Mouse (Mus musculus) ovary, adult 10 weeks (tissue): ENCODE data around the gene Bloc1s3. TPM values are rescaled to one million over a fixed set of nuclear protein-coding genes. Genes with fewer than 3 reads are reported as not detected.

Experiments used
- polyA plus RNA-seq: library from polyadenylated mRNA; stranded (reverse); fragments of 350-450 nt; fragmentation: Illumina TruSeq; extraction: RNeasy Lipid Tissue Mini Kit (QIAGEN cat#74804); gene quantifications from one replicate; pipeline ENCODE4 v1.2.3, GENCODE M21; 2014

Bloc1s3 gene
- 3.2 TPM for polyA plus RNA-seq

DNA sequence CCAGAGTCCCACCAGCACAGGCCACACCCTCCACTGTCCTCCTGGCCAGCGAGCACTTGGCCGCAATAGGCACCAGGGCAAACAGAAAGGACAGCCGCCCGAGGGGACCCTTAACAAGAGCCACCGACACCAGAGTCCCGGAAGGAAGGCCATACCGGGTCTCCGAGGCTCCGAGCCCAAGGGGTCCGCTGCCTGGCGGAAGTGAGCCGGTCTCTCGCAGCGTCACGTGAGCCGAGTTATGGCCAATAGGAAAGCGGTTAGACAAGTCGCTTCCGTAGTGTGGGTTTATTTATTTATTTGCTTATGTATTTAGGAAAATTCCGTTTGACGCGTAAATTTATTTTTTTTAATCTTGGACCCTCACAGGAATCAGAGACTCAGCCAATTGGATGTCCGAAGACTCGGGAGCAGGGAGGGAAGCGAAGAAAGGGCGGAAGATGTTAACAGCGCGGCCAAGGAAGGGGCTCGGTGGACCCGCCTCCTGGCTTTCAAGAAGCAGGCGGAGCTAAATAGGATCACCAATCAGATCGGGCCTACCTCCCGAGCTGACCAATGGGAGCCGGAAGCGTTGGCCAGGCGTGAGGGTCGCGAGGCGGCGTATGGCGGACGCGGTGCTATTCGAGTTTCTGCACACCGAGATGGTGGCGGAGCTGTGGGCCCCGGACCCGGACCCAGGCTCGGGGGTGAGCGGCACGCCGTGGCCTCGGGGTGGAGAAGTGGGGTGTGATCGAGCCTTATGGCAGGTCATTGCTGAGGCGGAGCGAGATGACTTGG lies at the start of gene Bloc1s3, which contains the start of gene Trappc6a:
TSS of gene Bloc1s3 (minus strand) at position 218 of the 774 bp plus-strand sequence.
TSS of gene Trappc6a (plus strand) at position 246 of the 774 bp plus-strand sequence.

DNA sequence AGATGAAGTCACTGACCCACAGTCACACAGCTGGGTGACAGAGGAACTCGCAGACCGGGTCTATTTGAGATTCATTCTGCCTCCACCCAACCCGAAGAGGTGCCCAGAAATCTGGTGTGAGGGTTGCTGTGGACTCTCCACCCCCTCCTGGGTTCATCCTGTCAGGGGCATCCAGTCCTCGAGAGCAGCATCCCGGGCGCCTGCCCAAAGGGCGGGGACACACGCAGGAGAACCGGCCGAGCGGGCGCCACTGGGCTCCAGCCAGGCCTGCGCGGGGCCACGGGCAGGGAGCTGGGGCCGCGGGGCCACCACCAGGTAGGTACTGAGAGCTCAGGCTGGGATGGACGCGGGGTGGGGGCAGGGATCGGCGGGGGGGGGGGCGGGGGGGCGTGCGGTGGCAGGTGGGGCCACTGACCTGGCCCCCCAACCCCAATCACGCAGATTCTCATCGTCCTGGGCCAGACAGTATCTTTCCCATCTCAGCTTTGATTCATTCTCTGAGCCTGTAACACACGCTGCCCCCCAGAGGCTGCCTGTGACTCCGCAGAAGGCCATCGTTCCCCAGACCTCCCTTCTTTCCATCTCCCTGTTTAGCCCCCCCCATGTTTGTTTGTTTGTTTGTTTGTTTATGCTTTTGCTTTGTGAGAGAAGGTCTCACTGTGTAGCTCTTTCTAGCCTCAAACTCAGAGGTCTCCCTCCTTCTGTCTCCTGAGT lies 9.6 kb upstream of the Bloc1s3 start, which contains the start of gene Nkpd1:
TSS of gene Nkpd1 (plus strand) at position 187 of the 714 bp plus-strand sequence.

DNA sequence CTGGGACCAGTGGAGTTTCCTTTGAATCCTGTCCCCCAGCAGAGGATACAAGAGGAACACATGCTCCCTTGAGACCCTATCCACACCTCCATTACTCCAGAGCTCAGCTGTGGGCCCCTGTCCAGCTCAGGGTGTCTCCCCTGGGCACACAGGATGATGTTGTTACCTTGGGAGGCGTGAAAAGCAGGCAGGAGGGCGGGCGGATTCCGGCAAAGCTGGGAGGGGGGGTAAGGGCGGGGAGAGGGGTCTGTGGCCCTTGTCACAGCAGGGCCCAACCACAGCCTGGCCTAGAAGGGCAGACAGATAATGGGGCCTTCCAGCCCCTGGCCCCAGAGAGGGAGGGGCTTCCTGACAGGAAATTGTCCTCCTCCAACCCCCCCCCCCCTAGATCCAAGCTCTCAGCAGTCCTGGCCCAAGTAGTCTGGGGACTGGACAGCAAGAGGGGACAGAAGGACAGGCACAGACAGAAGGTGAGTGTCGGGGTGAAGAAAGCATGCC lies 45.2 kb downstream of the Bloc1s3 start, which contains the start of gene Exoc3l2:
TSS of gene Exoc3l2 (plus strand) at position 448 of the 498 bp plus-strand sequence.

DNA sequence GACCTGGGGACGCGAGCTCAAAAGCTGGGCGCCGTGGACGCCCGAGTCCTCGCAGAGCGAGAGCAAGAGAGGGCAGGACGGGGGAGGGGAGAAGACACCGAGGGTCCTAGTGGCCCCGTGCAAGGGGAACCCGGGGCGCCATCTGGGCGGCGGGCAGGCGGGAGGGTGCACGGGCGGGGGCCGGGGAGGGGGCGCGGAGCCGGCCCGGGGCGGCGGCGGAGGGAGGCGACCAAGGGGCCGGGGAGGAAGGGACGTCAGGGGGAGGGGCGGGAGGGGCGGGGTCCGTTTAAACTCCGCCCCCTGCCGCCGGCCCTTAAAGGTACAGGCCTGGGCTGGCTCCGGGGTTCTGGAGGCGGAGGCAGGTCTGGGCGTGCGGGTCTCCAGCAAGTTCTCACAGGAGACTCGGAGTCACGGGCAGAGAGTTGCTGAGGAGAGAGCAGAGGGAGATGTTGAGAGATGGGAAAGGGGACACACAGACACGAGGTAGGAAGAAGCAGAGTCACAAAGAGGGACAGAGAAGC lies 49.5 kb downstream of the Bloc1s3 start, which contains the start of gene Mark4:
TSS of gene Mark4 (minus strand) at position 231 of the 521 bp plus-strand sequence.

Other genes with a start within 250 kb of the Bloc1s3 start
- gene Vasp, start 236.6 kb downstream of the Bloc1s3 start, polyA plus RNA-seq: 16.5 TPM
- gene Ppm1n, start 228.3 kb downstream of the Bloc1s3 start, polyA plus RNA-seq: not detected
- gene Rtn2, start 225.7 kb downstream of the Bloc1s3 start, polyA plus RNA-seq: 0.94 TPM
- gene Fosb, start 198.3 kb downstream of the Bloc1s3 start, polyA plus RNA-seq: 0.37 TPM
- gene Ercc1, start 163.6 kb downstream of the Bloc1s3 start, polyA plus RNA-seq: not detected
- gene Cd3eap, start 148.9 kb downstream of the Bloc1s3 start, polyA plus RNA-seq: 1.6 TPM
- not detected for gene Ppp1r13l, start 148.6 kb downstream of the Bloc1s3 start, polyA plus RNA-seq
- gene Ercc2, start 126.4 kb downstream of the Bloc1s3 start, polyA plus RNA-seq: not detected
- not detected for gene Klc3, start 104.3 kb downstream of the Bloc1s3 start, polyA plus RNA-seq
- gene Ckm, start 103.6 kb downstream of the Bloc1s3 start, polyA plus RNA-seq: not detected
- gene Mark4, start 49.5 kb downstream of the Bloc1s3 start, polyA plus RNA-seq: 1.1 TPM
- 0.20 TPM for gene Exoc3l2, start 45.0 kb downstream of the Bloc1s3 start, polyA plus RNA-seq
- gene Trappc6a, start within 50 bp of the Bloc1s3 start, polyA plus RNA-seq: not detected
- not detected for gene Nkpd1, start 9.5 kb upstream of the Bloc1s3 start, polyA plus RNA-seq
- gene Ppp1r37, start 54.7 kb upstream of the Bloc1s3 start, polyA plus RNA-seq: 0.37 TPM
- not detected for gene Zfp296, start 68.9 kb upstream of the Bloc1s3 start, polyA plus RNA-seq
- gene Gemin7, start 69.2 kb upstream of the Bloc1s3 start, polyA plus RNA-seq: 16.3 TPM
- 1.6 TPM for gene Clasrp, start 96.1 kb upstream of the Bloc1s3 start, polyA plus RNA-seq
- 0.66 TPM for gene Relb, start 121.1 kb upstream of the Bloc1s3 start, polyA plus RNA-seq
- 14.3 TPM for gene Clptm1, start 156.7 kb upstream of the Bloc1s3 start, polyA plus RNA-seq
- gene Apoc2, start 169.6 kb upstream of the Bloc1s3 start, polyA plus RNA-seq: not detected
- not detected for gene Gm44805, start 173.1 kb upstream of the Bloc1s3 start, polyA plus RNA-seq
- gene Apoc4, start 173.1 kb upstream of the Bloc1s3 start, polyA plus RNA-seq: not detected
- gene Apoc1, start 184.3 kb upstream of the Bloc1s3 start, polyA plus RNA-seq: 1.7 TPM
- 8.6 TPM for gene Apoe, start 190.8 kb upstream of the Bloc1s3 start, polyA plus RNA-seq
- 0.37 TPM for gene Tomm40, start 207.1 kb upstream of the Bloc1s3 start, polyA plus RNA-seq
- gene Nectin2, start 242.1 kb upstream of the Bloc1s3 start, polyA plus RNA-seq: 7.6 TPM